Mouse (Mus musculus): ENCODE measurements at regions not wholly inside any gene's neighbourhood (a gene's known extent, or its start where the extent isn't known, plus 50 kb on each side); places are given as distances from the start of the nearest gene placed in this dataset.

DNA sequence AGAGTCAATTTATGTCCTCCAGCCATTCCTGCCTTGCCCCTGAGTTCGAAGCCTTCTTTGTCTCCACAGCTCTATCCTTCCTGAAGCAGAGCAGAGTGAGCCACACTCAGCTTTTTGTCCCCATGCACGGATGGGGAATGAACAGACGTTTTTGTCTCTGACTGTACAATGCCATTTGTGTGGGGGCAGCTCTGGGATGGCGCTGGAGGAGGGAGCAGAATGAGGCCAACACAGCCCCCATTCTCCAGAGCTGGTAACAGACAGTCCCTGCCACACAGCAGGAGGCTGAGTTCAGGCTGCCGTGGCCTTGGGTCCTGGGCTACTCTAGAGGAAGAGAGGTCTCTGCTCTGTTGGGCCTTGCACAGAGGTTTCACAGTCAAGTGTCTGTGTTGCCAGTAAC, 327.4 kb downstream of the H2al1j start:
- DNase-seq (ENCODE audit: low read depth): no peak

DNA sequence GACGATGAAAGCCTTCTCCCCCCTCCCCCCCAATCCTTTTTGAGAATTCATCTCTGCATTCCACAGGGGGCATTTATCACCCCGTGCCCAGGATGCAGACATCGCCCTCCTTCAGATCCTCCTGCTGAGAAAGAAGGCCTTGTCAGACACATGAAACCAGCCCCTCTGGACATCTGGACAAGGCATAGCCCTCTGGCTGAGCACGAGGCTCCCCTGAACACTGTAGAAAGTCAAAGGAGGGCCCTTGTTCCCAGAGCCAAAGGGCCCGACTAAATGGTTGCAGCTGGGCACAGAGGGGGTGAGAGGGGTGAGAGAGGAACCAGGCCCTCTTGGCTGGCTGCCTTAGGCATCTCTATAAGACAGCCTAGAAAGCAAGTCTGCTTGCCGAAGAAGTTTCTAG, 327.8 kb downstream of the H2al1j start:
- DNase-seq (ENCODE audit: low read depth): peak; percentile 3

DNA sequence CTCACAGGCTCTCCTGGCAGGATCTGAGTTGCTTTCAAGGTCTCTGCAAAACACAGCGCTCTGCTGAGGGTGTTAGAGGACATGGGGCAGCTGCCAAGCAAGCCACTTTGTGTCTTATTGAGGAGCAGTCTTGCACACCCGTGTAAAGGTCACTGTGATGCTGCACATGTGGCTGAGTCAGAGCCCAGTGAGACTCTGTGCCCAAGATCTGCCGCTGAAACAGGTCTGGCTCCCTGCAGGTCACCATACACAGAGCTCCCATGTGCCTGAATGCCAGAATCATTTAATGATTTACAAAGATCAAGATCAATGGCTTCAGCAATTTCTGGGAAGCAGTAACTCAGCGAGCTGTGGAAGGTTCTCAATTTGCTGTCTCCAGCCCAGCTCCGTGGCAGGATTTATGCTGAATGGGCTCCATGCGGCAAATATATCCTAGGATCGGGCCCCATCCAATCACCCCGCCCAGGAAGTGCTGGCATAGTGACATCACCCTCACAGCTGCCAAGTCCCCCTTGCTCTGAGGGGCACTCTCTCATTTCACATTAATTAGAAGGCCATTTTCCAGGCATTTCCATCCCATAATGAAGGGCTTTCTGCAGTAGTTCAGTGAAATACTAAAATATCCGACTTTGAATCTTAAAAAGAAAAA, 330.1 kb downstream of the H2al1j start:
- DNase-seq (ENCODE audit: low read depth): no peak

DNA sequence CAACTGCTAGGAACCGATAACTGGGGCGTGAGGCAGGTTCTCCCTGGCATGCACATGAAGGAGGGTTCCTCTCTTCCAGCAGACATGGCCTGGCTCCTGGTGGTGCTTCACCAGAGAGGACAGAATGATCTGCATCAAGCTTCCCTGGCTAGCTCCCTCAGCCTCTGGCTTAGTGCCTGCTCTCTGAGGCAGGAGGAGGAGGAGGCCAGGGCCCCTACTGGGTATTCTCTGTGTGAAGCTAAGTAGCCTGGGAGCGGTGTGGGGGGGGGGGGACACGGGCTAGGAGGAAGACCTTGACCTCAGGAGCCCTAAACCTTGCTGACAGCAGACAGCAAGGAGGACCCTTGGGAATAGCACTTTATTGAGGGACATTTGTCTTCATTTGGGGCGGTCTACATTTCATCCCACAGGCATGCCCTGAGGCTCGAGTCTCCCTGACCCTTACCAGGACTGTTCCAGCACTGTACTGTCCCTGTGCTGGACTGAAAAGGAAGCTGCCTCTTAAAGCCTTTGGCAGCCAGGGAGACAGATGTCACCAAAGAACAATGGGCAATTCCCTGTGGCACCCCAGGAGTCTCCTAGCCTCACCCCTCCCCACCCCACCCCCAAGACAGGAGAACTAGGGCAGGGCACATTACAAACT, 335.7 kb downstream of the H2al1j start:
- no peak for DNase-seq (ENCODE audit: low read depth)

DNA sequence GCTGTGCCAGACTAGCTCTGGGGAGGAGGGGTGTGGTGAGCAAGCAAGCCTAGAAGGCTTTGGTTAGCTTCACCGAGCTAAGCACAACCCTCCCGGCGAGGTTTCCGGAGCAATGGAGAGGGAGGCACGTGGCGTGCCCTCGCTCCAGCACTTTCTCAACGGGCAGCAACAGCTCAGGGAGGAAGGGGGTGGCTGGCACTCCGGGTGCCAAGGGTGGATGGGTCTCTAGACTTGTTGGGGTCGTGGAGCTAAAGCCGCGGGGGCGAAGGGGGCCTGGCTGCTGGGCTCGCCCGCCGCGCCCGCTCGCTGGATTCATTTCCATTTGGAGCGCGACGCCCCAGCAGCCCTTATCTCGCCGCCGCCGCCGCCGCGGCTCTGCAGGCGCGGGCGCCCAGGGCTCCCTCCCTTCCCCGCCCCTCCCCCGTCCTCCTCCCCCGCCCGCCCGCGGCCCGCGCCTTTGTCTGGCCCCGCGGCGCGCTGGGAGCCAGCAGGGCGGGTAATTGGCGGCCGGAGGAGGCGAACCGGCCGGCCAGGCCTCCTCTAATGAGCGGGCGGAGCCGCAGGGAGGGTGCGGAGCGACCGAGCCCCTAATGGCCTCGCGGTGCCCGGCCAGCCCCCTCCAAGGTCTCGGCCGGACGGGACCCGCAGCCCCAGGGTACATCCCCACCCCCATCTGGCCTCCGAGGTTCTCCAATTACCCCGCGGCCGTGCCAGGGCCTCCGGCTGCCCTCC, 336.9 kb downstream of the H2al1j start:
- peak; percentile 68 for DNase-seq (ENCODE audit: low read depth)

DNA sequence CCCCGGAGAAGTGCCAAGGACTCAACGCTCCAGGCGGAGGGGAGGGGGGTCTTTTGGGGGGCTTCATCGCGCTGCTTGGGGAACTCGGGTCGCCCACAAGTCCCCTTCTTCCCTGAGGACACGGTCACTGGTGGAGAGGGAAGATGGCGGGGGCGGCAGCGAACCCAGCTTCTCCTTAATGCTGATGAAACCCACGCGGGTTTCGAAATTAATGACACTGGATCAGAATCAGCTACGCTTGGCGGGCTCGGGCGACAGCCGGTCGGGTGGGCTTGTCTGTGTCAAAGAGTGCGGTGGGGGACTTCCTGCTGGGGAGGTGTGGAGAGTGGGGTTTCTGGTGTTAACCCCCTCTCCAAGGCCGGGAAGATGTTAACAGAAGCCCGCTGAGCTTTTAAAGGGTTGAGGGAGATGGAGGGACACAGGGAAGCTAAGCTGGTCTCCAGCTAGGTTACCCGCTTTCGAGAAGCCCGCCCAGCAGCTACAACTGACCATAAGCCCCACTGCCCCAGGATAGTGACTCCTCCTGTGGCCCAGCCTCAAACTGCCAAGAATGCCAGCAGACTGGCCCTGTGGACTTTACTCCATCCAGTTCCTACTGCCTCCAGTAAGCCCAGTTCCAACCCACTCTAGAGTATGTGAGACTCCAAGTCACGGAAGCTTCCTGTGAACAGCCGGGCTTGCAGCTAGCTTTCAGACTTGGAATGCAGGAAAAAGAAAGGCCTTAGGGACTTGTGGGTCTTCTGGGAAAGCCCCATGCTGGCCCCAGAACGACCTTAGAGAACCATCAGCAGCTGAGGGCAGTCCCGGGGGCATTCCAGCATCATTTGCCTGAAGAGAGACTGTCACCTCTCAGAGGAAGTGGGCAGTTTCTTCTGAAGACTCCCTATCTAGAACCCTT, 337.7 kb downstream of the H2al1j start:
- DNase-seq (ENCODE audit: low read depth): peak; percentile 23

DNA sequence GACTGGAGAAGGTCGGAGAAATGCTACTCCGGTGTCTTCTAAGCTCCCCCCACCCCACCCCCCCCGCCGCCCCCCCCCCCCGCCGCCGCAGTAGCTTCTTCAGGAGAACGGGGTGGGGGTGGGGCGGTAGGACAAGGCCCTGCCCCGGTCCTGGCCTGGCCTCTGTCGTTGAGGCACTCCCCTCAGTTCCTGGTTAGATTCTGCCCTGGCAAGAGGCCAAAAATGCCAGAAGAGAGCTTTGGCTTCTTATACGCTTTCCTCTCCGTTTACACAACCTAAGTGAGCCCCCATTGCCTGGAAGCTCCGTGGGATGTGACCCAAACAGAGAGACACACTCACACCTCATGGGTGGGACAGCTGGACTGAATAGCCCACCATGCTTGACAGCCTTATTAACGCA, 338.9 kb downstream of the H2al1j start:
- no peak for DNase-seq (ENCODE audit: low read depth)

DNA sequence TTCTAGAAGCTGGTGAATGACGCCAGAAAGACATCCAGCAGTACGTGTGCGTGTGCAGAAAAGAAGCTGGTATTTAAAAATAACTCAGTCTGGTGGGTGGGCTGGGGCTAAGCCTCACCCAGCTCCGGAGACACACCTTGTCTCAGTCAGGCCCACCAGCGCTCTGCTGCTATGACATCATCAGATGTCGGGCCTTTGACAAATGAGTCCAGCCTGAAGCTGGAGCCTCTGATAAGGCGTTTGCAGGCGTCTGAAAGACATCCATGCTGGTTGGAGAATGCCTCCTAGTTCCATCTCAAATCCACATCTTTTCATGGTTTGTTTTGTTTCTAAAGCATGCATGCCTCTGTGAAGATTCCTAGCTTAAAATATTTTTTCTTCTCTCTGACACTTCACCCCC, 344.2 kb downstream of the H2al1j start:
- DNase-seq (ENCODE audit: low read depth): no peak

DNA sequence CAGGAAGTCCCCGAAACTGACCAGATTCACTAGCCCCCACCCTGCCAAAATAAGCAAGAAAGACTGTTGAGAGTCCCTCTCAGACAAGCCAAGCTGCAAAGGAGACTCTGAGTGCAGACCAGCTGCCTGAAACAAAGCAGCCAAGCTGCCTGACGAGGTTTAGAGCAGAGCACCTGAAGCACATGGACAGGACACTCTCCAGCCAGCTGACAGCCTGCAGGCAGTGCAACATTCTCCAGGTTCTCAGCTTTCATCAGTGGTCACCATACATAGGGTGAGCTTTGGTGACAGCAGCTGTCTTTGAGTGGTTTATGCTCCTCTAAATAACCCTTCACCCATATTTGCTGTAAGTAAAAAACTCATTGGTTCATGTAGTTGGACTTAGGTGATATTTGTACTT, 350.5 kb downstream of the H2al1j start:
- no peak for DNase-seq (ENCODE audit: low read depth)

DNA sequence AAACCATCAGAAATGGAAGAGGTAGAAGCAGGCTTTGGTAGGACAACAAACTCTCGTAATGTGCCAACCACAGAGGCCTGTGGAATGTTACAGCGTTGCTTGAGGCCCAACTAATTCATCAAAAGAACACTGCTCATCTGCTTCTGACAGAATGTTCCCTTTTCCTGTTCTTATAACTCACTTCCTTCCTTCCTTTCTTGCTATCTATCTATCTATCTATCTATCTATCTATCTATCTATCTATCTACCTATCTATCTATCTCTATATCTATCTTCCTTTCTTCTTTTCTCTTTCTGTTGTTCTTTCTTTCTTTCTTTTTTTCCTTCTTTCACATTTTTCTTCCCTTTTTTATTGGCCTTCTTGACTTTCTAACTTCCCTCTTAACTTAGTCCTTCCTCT, 353.7 kb downstream of the H2al1j start:
- no peak for DNase-seq (ENCODE audit: low read depth)

DNA sequence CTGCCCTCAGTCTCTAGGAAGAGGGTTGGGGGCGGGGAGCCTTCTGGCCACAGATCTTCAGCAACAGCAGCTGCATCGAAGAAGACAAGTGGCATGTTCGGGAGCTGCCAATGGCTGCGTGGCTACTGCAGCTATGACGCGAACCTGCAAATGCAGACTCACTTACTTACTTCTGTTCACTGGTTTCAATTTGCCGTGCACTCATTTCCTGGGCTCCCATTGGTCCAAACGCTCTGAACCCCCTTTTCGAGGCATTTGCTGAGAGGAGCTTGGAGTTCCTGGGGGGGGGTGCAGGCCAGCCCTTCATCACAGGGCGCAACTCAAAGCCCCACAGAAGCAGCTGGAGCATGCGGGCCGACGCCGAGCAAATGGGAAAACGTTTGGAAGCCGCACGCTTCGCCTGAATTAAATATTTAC, 362.4 kb downstream of the H2al1j start:
- no peak for DNase-seq (ENCODE audit: low read depth)

DNA sequence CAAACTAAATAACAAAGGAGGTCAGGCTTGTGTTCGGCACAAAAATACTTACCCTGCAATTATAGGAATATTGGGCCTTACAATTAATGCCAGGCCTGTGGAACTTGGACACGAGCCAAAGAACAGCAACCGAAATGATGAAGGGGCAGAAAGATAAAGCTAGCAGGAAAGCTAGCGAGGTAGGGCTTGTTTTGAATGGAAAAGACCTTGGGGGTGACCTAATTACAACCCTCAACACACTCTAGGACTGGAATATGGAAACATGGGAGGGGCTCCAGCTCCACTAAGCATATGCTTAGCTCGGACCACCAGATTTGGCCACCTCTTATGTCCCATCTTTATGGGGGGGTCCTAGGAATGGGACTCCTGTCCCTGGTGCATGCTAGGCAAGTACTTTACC, 362.8 kb downstream of the H2al1j start:
- DNase-seq (ENCODE audit: low read depth): no peak

DNA sequence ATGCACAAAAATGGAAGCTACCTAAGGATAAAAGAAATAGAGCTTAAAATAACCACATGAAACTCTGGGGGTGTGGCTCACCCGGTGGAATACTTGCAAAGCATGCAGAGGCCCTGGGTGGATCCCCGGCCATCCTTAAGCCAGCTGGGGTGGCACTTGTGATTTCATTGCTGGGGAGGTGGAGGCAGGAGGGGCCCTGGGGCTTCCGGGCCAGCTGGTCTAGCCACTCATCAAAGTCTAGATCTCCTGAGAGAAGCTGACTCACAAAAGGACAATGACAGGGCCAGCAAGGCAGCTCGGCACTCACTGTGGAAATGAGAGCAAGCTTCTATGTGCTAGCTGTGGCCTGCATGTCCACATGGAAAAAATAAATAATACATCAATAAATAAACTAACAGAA, 363.4 kb downstream of the H2al1j start:
- no peak for DNase-seq (ENCODE audit: low read depth)

DNA sequence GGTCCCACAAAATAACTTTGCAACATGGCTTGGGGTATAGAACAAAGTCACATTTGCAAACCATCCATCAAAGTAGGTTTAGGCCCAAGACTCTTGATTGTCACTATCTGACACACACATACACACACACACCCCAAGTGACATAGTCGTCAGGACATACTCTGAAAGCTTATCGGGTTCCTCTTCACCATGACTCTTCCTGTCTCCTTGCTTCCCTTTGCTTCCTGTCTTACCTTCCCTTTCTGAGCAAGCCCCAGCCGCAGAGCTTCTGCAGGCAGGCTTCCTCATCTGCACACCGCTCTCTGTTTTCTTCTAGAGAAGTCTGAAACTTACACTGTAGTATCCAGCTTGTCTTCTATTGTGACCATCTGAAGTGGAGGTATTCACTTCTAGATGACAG, 368.9 kb downstream of the H2al1j start:
- DNase-seq (ENCODE audit: low read depth): no peak

DNA sequence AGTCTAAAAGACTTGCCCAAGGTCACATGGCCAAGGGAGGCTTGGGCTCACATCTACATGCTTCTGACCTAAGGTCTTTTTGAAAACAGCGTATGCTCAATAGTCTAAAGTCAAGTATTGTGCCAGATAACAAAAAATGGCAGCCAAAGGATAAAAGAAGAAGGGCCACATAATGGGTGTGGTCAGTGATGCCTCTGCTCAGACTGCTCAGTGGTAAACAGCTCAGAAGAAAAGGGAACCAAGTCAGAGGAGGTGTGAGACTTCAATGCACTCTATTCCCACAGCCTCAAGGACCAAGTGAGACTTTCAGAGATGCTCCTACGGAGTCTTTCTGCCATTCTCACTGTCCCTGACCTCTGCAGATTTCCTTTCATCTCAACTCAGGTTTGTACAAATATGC, 373.5 kb downstream of the H2al1j start:
- DNase-seq (ENCODE audit: low read depth): no peak

DNA sequence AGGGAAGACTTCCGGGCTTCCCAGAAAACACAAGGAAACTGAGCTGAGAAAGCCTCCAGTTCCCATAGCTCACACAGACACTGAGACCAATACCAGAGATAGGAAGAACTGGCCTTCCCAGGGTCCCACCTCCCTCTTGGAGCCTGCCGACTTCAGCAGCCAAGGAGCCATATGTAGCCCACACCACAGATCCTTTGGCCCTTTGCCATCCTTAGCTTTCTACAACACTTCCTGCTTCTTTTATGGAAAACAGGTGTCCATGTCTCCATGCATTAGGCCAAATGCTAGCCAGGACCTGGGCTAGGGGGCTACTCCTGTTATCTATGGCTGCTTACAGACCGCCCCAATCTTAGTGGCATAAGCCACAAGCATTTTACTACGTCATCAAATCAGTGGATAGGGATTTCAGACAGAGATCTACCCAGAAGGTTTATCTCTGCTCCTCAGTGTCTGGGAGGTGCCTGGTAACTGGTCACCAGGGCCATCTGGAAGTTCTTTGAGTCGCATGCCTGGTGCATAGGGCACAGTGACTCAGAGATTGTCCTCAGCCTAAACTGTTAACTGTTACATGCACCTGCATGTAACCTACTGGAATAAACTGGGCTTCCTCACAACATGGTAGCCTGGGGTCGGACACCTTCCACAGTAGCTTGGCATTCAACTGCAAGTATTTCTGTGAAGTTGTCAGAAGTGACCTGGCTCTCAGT, 378.4 kb downstream of the H2al1j start:
- no peak for DNase-seq (ENCODE audit: low read depth)

DNA sequence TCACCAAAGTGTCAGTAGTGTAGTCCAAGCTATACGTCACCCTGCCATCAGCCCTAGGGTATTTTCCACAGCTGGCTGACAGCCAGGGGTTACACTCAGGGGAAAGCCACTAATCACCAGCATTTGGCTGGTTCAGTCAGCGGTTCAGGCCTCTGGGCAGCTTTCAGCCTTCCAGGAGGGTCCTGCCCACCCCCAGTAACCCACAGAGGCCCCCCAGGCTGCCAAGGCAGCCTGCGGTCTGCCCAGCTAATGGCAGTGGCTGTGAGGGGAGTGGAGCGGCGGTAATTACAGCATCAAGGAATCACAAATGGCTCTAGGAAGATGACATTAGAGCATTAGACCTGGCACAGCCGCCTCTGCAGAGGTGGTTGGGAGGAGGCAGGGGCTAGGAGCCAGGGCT, 379.7 kb downstream of the H2al1j start:
- no peak for DNase-seq (ENCODE audit: low read depth)

DNA sequence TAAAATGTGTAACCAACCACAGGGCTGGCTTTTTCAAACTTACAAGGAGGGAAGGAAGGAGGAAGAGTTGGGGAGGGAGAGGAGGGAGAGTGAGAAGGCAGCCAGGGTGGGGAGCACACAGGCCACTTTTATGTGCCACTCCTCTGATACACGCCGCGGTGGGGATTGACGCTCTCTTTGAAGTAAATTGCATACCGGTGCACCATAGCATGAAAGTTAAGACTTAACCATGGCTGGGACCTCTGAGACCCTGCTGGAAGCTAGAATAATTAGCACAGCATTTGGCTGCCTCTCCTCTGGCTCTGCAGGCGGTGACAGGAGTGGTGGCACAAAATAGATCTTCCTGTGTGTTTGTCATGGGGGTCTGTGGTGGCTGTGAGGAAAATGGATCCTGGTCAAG, 380.7 kb downstream of the H2al1j start:
- DNase-seq (ENCODE audit: low read depth): no peak

DNA sequence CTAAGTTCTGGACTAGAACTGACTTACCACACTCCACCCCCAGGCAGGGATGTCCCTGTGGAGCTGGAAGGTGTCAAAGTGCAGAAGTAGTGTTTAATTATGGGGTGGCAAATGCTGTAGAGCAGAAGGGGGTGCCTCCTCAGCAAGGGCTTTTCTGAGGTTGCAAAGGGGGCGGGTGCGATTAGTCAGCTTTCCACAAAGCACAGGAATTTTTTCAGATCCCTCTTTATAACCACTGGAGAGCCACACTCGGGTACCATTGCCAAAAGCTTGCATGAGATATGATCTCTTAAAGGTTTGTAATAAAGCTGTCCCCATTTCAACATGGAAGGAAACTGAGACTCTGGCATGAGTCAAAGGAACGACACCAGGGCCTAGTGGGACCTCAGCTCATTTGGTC, 381.7 kb downstream of the H2al1j start:
- no peak for DNase-seq (ENCODE audit: low read depth)

DNA sequence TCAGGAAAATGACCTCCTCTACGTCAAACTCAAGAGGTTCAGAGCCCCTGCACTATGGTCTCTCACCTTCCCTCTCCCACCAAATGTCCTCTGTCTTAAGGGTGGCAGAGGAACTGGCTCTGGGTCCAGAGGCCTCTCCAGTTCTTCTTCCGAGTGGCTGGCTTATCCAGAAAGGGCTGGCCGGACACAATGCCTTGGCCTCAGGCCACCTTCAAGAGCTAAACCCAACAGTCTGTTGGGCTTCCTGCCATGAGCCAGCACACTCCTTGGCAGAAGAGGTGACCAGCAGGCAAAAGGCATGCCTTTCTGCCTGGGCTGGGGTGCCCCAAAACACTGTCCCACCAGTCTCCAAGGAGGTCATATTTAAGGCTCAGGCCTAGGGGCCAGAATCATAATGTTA, 385.8 kb downstream of the H2al1j start:
- no peak for DNase-seq (ENCODE audit: low read depth)

DNA sequence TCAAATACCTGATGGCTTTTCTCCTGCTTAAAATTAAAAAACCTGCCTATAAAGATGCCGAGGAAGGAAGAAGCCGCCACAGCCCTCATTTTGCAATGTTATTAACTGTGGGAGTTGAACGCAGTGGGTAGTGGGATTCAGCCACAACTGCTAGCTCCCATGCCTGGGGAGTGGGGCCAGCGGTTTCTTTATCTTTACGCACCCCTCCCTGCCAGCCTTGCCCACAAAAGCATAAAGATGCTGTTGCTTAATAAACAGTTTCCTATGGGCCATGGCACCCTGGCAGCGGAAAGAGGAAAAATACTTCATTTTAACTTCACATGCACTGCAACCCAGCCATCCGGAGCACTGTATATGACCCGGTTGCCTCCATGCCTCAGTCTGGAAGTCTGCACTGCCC, 389.2 kb downstream of the H2al1j start:
- DNase-seq (ENCODE audit: low read depth): no peak

DNA sequence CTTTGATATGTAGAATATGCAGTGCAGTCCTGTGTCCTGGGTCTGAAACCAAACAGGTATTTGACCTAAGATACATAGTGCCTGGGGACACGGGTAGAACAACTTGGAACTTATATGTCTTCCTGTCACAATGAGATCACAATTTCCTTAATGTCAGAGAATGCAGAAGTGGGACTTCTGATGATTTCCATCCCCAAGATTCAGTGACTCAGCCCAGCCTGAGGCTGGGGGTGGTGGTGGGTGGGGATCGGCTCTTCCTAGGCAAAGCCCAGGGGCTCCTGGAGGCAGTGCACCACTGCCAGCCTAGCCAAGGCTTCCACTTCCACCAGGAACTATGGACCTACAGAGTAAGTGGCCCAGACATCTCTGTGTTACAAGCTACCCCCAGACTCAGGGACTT, 391.2 kb downstream of the H2al1j start:
- DNase-seq (ENCODE audit: low read depth): no peak

Measured in NIH3T3 (cell line).